Mouse (Mus musculus) hindbrain, postnatal 0 days (tissue): ENCODE data around the gene Dgcr8. TPM values are rescaled to one million over a fixed set of nuclear protein-coding genes. Genes with fewer than 3 reads are reported as not detected.

Experiments
- ATAC-seq: fragments of 200-750 bp; cut with Nextera tagmentation; 2 replicates; pipeline ENCODE4 v1.8.0; 2017; ENCODE audit warnings: mild to moderate bottlenecking, moderate TSS enrichment, moderate library complexity
- DNase-seq: peaks from one replicate; pipeline ENCODE4 v3.0.0-alpha.2; 2015; ENCODE audit warnings: low spot score
- H3K27ac ChIP-seq: fragments of 300-500 bp; sonication (generic); 2 replicates; pipeline ENCODE4 v1.5.1; 2014; ENCODE audit warnings: mild to moderate bottlenecking
- H3K27me3 ChIP-seq: fragments of 300-500 bp; sonication (generic); 2 replicates; pipeline ENCODE4 v1.6.1; 2014; ENCODE audit warnings: low read length, mixed read lengths; ENCODE audit not compliant: insufficient read depth
- H3K36me3 ChIP-seq: fragments of 300-500 bp; sonication (generic); 2 replicates; pipeline ENCODE4 v1.6.1; 2014; ENCODE audit warnings: low read length, mixed read lengths; ENCODE audit not compliant: insufficient read depth
- H3K4me1 ChIP-seq: fragments of 300-500 bp; sonication (generic); 2 replicates; pipeline ENCODE4 v1.6.1; 2014; ENCODE audit warnings: antibody characterized with exemption, low read length, mixed read lengths; ENCODE audit not compliant: insufficient read depth
- H3K4me2 ChIP-seq: fragments of 300-500 bp; sonication (generic); 2 replicates; pipeline ENCODE4 v1.6.1; 2014; ENCODE audit warnings: low read depth, mild to moderate bottlenecking, low read length, moderate library complexity, mixed read lengths
- H3K4me3 ChIP-seq: fragments of 300-500 bp; sonication (generic); 2 replicates; pipeline ENCODE4 v1.5.1; 2014; ENCODE audit warnings: low read length
- H3K9ac ChIP-seq: fragments of 300-500 bp; sonication (generic); replicated peaks from 2 replicates; pipeline ENCODE4 v1.6.1; 2014; ENCODE audit warnings: mild to moderate bottlenecking, low read length, moderate library complexity, mixed read lengths
- H3K9me3 ChIP-seq: fragments of 300-500 bp; sonication (generic); 2 replicates; pipeline ENCODE4 v1.6.1; 2016; ENCODE audit warnings: low read length, mixed read lengths
- CTCF ChIP-seq: IDR thresholded peaks from 2 replicates; pipeline ENCODE4 v1.5.1; 2016; ENCODE audit warnings: antibody characterized with exemption, control low read depth, low read depth
- WGBS: fragments of 180-500 bp; shearing (Covaris S2); extraction: QIAGEN DNeasy Blood & Tissue Kit; methylation state at CpG from one replicate; pipeline ENCODE4 v1.1.7; 2014; 5-methylcytosine and 5-hydroxymethylcytosine counted together
- polyA plus RNA-seq: library from polyadenylated mRNA; unstranded; fragments of >200 nt; fragmentation: Nextera tagmentation; extraction: Ambion mirVana; gene quantifications from 2 replicates; pipeline ENCODE4 v1.2.1, GENCODE M21; 2015
- total RNA-seq: library from RNA; depleted of rRNA; stranded (reverse); fragments of >200 nt; gene quantifications from 2 replicates; pipeline ENCODE4 v1.2.3, GENCODE M21; 2014; rRNA removed

The Dgcr8 gene
- total RNA-seq (39.9 and 43.4 TPM in 2 replicates), polyA plus RNA-seq (19.1 and 20.8 TPM in 2 replicates)

DNA sequence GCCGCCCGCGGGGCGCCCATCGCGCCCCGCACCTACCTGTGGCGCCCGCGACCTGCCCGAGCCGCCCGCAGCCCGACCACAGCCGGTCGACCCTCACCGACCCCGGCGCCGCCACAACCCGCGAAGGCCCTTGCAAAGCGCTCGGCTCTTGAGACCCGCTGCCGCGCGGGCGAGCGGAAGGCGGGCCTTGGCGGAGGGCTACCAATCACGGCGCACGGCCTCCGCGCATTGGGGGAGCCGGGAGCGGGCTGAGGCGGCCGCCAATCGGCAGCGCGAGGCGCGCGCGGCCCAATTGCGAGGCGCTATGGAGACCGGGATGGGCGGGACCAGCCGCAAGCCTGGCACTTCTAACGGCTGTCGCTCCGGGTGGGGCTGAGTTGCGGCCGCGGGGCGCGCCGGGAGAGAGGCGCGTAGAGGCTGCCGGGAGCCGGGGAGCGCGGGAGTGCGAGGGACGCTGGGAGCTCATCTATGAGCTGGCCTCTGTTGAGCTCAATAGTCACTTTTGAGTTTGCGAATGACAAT lies at the start of gene Dgcr8:
Gene Dgcr8 (minus strand): TSS at position 180 of the 522 bp plus-strand sequence.
- WGBS = 4% methylated on average over 58 of the region's 71 CpGs
- peak; percentile 99 for DNase-seq
- Histone ChIP-seq H3K4me2 (peak within 1 kb of the TSS; percentile 93), H3K36me3 (peaks cover 4% of the 10 kb centered on the region; the same call in 1 of the 2 replicates), H3K4me3 (peak within 1 kb of the TSS; percentile 94), H3K9me3 (no peaks in the 10 kb centered on the region), H3K27ac (peak within 1 kb of the TSS; percentile 89), H3K9ac (peak within 1 kb of the TSS; percentile 97), H3K4me1 (peaks cover 13% of the 10 kb centered on the region), H3K27me3 (no peaks in the 10 kb centered on the region)
- no peak for TF ChIP-seq CTCF
- ATAC-seq = peak; percentile 99

DNA sequence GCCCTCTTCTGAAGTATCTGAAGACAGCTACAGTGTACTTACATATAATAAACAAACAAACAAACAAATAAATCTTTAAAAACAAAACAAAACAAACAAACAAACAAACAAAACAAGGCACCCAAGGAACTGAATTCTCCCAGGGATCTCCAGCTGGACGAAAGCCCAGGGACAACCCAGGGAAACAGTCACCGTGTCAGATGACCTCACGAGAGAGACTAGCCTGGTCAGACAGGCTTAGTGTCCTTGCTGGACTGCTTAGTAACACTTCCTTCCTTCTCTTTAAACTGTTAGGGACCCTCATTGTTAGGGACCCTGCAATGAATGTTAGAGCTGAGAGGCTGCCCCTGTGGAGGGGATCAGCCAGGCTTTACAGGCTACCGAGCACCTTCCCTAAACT lies 48.2 kb upstream of the Dgcr8 start:
- Histone ChIP-seq H3K4me3 (no peak overlapping the region), H3K27ac (no peak overlapping the region)

DNA sequence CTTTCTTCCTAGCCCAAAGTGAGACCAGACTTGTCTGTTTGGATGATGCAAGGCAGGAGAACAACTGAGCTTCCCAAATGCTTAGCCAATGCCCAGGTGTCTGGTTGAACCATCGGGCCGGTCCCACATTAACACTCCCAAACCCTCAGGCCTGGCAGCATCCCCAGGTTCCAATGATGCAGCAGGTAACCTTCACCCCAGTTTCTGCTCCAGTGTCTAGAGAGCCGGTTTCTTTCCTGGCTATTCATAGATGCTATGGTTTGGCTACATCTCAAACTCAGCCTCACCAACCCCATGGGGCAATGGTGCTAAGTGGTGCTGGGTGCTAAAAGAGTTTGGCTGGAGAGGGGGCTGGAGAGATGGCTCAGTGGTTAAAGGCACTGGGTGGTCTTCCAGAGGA lies 46.9 kb upstream of the Dgcr8 start:
- H3K36me3 ChIP-seq = no peaks in the 10 kb centered on the region; the same call in 1 of the 2 replicates
- ATAC-seq (no peak), DNase-seq (no peak)
- H3K9me3 ChIP-seq = no peaks in the 10 kb centered on the region
- H3K27ac ChIP-seq = no peak overlapping the region
- WGBS = 96% methylated on average over 3 of the region's 3 CpGs
- H3K4me2 ChIP-seq = no peak overlapping the region
- H3K9ac ChIP-seq = no peak overlapping the region
- H3K4me1 ChIP-seq = peaks cover 5% of the 10 kb centered on the region; the same call in 1 of the 2 replicates
- H3K27me3 ChIP-seq = no peaks in the 10 kb centered on the region
- H3K4me3 ChIP-seq = no peak overlapping the region
- TF ChIP-seq CTCF = no peak

More for the DNA sequence above, 48.2 kb upstream of the Dgcr8 start:
- WGBS = 88% methylated on average over 4 of the region's 4 CpGs
- DNase-seq = no peak
- no peak for TF ChIP-seq CTCF
- Histone ChIP-seq H3K27me3 (no peaks in the 10 kb centered on the region), H3K4me2 (no peak overlapping the region), H3K4me1 (peaks cover 5% of the 10 kb centered on the region; the same call in 1 of the 2 replicates), H3K9ac (no peak overlapping the region), H3K9me3 (no peaks in the 10 kb centered on the region), H3K36me3 (no peaks in the 10 kb centered on the region; the same call in 1 of the 2 replicates)
- ATAC-seq = no peak

DNA sequence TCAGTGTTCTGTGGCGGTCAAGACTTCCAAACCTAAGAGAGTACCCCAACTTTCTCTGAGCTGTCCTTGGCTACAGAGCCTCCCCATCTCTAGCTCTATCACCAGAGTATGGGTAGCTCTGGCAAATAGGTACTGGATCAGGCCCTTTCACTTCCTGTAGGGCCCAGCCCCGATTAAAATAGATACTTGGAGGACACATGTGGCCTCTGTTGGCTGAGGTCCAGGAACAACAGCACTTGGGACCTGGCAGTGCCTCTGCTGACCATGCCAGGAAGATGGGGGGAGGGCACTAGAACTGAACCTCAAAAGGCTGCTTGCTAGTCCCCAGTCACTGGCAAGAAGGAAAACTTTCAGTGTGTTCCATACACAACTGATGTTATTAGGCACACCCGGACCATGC lies 44.9 kb upstream of the Dgcr8 start:
- ATAC-seq = no peak
- H3K36me3 ChIP-seq = no peaks in the 10 kb centered on the region; the same call in 1 of the 2 replicates
- H3K4me3 ChIP-seq = no peak overlapping the region
- TF ChIP-seq CTCF = no peak
- H3K4me2 ChIP-seq = no peak overlapping the region
- H3K9me3 ChIP-seq = no peaks in the 10 kb centered on the region
- peak; percentile 29 for DNase-seq
- H3K27me3 ChIP-seq = no peaks in the 10 kb centered on the region
- WGBS = 80% methylated on average over 3 of the region's 3 CpGs
- H3K9ac ChIP-seq = no peak overlapping the region
- H3K27ac ChIP-seq = no peak overlapping the region
- no peaks in the 10 kb centered on the region for H3K4me1 ChIP-seq

DNA sequence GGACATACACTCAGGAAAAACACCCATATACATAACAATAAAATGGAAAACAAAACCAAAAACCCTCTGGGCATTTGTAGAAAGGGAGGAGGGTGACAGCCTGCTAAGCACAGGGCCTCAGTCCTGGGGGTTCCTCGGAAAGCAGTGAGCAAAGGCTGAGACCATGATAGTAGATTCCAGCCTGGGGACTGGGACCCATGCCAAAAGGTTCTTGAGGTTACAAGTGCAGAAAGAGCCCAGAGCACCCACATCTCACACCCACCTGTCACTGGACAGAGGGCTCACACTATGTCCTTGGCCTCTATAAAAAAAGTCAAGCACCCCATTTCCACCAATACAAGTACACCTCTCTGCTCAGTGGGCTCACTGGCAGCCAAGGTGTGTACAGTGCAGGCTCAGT lies 39.5 kb upstream of the Dgcr8 start:
- Histone ChIP-seq H3K27me3 (no peaks in the 10 kb centered on the region), H3K27ac (no peak overlapping the region), H3K4me2 (no peak overlapping the region), H3K9me3 (no peaks in the 10 kb centered on the region), H3K4me3 (no peak overlapping the region), H3K4me1 (no peaks in the 10 kb centered on the region), H3K9ac (no peak overlapping the region), H3K36me3 (peaks cover 2% of the 10 kb centered on the region; the same call in 1 of the 2 replicates)
- no peak for ATAC-seq
- no peak for DNase-seq
- 50% methylated on average over 1 of the region's 1 CpGs for WGBS
- no peak for TF ChIP-seq CTCF

DNA sequence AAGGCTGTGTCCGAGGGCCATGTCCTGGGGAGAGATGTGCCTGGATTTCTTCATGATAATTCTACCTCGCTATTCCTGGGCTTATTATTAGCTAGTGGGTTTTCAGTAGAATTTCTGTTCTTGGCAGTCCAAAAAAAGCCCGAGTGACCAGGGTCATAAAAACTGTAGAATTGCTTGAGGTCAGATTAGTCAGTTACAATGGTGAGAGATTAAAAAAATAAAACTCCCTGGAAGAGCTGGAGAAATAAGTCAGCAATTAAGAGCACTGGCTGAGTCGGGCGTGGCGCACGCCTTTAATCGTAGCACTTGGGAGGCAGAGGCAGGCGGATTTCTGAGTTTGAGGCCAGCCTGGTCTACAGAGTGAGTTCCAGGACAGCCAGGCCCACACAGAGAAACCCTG lies 38.9 kb upstream of the Dgcr8 start:
- Histone ChIP-seq H3K4me2 (no peak overlapping the region), H3K9ac (no peak overlapping the region), H3K27me3 (no peaks in the 10 kb centered on the region), H3K36me3 (peaks cover 8% of the 10 kb centered on the region; the same call in 1 of the 2 replicates), H3K27ac (no peak overlapping the region), H3K4me3 (no peak overlapping the region), H3K9me3 (no peaks in the 10 kb centered on the region), H3K4me1 (no peaks in the 10 kb centered on the region)
- WGBS = 94% methylated on average over 9 of the region's 9 CpGs
- ATAC-seq (no peak), DNase-seq (no peak)
- no peak for TF ChIP-seq CTCF

DNA sequence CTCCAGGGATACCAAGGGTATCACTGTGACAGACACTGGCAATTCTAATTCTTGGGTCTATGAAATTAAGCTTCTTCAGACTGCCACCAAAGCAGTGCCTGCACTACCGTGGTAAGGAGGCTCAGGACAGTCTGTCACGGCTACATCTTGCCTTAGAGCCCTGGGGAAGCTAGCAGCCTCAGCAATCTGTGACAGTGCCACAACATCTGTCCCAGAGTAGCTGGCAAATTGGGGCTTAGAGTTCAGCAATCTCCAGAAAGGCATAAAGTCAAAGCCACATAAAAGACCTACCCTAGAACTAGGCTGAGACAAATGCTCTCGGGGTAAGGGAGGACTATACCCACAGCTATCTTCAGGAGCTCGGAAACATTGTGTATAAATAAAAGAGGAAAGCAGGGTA lies 36.7 kb upstream of the Dgcr8 start:
- ATAC-seq (no peak), DNase-seq (no peak)
- Histone ChIP-seq H3K9ac (no peak overlapping the region), H3K4me3 (no peak overlapping the region), H3K4me2 (no peak overlapping the region), H3K27me3 (no peaks in the 10 kb centered on the region), H3K36me3 (peaks cover 12% of the 10 kb centered on the region; the same call in 1 of the 2 replicates), H3K4me1 (no peaks in the 10 kb centered on the region), H3K27ac (no peak overlapping the region), H3K9me3 (no peaks in the 10 kb centered on the region)
- no peak for TF ChIP-seq CTCF
- WGBS = 69% methylated on average over 4 of the region's 4 CpGs
